Mouse (Mus musculus): Measurements from ENCODE around the gene Khdc1c. TPM values are rescaled to one million over a fixed set of nuclear protein-coding genes. Genes with fewer than 3 reads are reported as not detected.

Khdc1c gene
- total and polyA plus RNA-seq, 3 experiments: 0.10 TPM; not detected in 2

GRCm38 (mm10) chr1:21333222-21333973, 34.7 kb upstream of the Khdc1c start:
- Histone ChIP-seq H3K4me3 (ENCODE audit: control insufficient read depth in 1 of 2, insufficient read depth in 1 of 2, low read depth in 2 of 2, low read length in 2 of 2) (peak overlapping the region; percentile 44 to 57), H3K27ac (ENCODE audit: control insufficient read depth, low read depth, low read length) (peak overlapping the region; percentile 99), H3K27me3 (ENCODE audit: control insufficient read depth in 1 of 2, insufficient read depth in 2 of 2, low read length in 2 of 2) (no peaks in the 10 kb centered on the region), H3K4me1 (ENCODE audit: control insufficient read depth in 1 of 2, insufficient read depth in 2 of 2, low read length in 2 of 2) (peaks cover 32 to 48% of the 10 kb centered on the region in 2 experiments), H3K36me3 (ENCODE audit: control insufficient read depth in 1 of 2, insufficient read depth in 2 of 2, low read length in 2 of 2) (peaks cover 0 to 47% of the 10 kb centered on the region in 2 experiments; a peak in 2 of 4 replicates), H3K9ac (ENCODE audit: control insufficient read depth, low read depth, low read length, poor library complexity, severe bottlenecking) (peak overlapping the region; percentile 64), H3K9me3 (replicated peaks; ENCODE audit: insufficient read depth, low read length) (no peaks in the 10 kb centered on the region; the same call in 1 of the 2 replicates), H3K79me2 (ENCODE audit: control insufficient read depth, insufficient read depth, low read length, poor library complexity) (no peaks in the 10 kb centered on the region; the same call in 1 of the 2 replicates)
- TF ChIP-seq TCF12 (IDR thresholded peaks at IDR 0.05; ENCODE audit: low read depth, low read length) (peak; percentile 75), ETS1 (IDR thresholded peaks at IDR 0.05; ENCODE audit: low read depth, low read length) (peak; percentile 97), SIN3A (IDR thresholded peaks at IDR 0.05; ENCODE audit: low read length) (peak; percentile 82), BHLHE40 (IDR thresholded peaks at IDR 0.05; ENCODE audit: borderline replicate concordance, low read depth, low read length) (no peak), MXI1 (IDR thresholded peaks at IDR 0.05; ENCODE audit: low read depth, low read length) (0 out of 2 replicates have a peak, but pooled peaks have one; percentile 7), TAL1 (IDR thresholded peaks at IDR 0.05; ENCODE audit: low read length) (peak; percentile 56), EP300 (IDR thresholded peaks at IDR 0.05; ENCODE audit: low read depth in 1 of 2, low read length in 2 of 2) (peak; percentile 82 to 93), GATA1 (IDR thresholded peaks at IDR 0.05; ENCODE audit: low read depth, low read length) (peak; percentile 89), CHD1 (IDR thresholded peaks at IDR 0.05; ENCODE audit: low read depth, low read length) (0 out of 2 replicates have a peak, but pooled peaks have one; percentile 7), MYB (IDR thresholded peaks at IDR 0.05; ENCODE audit: low read depth, low read length) (peak; percentile 67), USF1 (IDR thresholded peaks at IDR 0.05; ENCODE audit: low read depth, low read length) (no peak), POLR2A (IDR thresholded peaks at IDR 0.05; ENCODE audit: control insufficient read depth in 1 of 2, insufficient read depth in 1 of 2, low read depth in 1 of 2, low read length in 2 of 2, poor library complexity in 1 of 2) (peak; percentile 36 to 58; a peak in 2 of 4 replicates), JUND (IDR thresholded peaks at IDR 0.05; ENCODE audit: low read depth, low read length) (peak; percentile 54; the same call in 1 of the 2 replicates), GABPA (IDR thresholded peaks at IDR 0.05; ENCODE audit: low read depth, low read length) (no peak)
- peak; percentile 95 for DNase-seq (ENCODE audit: low read depth, low spot score)

- Histone ChIP-seq H3K36me3 (ENCODE audit: control insufficient read depth in 1 of 2, insufficient read depth in 2 of 2, low read length in 2 of 2) (peaks cover 0 to 30% of the 10 kb centered on the region in 2 experiments; a peak in 2 of 4 replicates), H3K9me3 (replicated peaks; ENCODE audit: insufficient read depth, low read length) (no peaks in the 10 kb centered on the region; the same call in 1 of the 2 replicates), H3K4me3 (ENCODE audit: control insufficient read depth in 1 of 2, insufficient read depth in 1 of 2, low read depth in 2 of 2, low read length in 2 of 2) (no peak overlapping the region), H3K27ac (ENCODE audit: control insufficient read depth, low read depth, low read length) (peak overlapping the region; percentile 99), H3K79me2 (ENCODE audit: control insufficient read depth, insufficient read depth, low read length, poor library complexity) (no peaks in the 10 kb centered on the region; the same call in 1 of the 2 replicates), H3K27me3 (ENCODE audit: control insufficient read depth in 1 of 2, insufficient read depth in 2 of 2, low read length in 2 of 2) (no peaks in the 10 kb centered on the region), H3K9ac (ENCODE audit: control insufficient read depth, low read depth, low read length, poor library complexity, severe bottlenecking) (peak overlapping the region; percentile 64), H3K4me1 (ENCODE audit: control insufficient read depth in 1 of 2, insufficient read depth in 2 of 2, low read length in 2 of 2) (peaks cover 20 to 27% of the 10 kb centered on the region in 2 experiments)
- peak; percentile 90 for DNase-seq (ENCODE audit: low read depth, low spot score)
- TF ChIP-seq GATA1 (IDR thresholded peaks at IDR 0.05; ENCODE audit: low read depth, low read length): peak; percentile 80
- TF ChIP-seq TCF12 (IDR thresholded peaks at IDR 0.05; ENCODE audit: low read depth, low read length): peak; percentile 51; the same call in 1 of the 2 replicates
- peak; percentile 76; the same call in 1 of the 2 replicates for TF ChIP-seq MYC (IDR thresholded peaks at IDR 0.05; ENCODE audit: low read depth, low read length)
- peak; percentile 56 for TF ChIP-seq HCFC1 (IDR thresholded peaks at IDR 0.05; ENCODE audit: low read depth, low read length)
- TF ChIP-seq EP300 (IDR thresholded peaks at IDR 0.05; ENCODE audit: low read depth in 1 of 2, low read length in 2 of 2): peak; percentile 83 to 94; a peak in 3 of 4 replicates
- TF ChIP-seq RCOR1 (IDR thresholded peaks at IDR 0.05; ENCODE audit: low read depth, low read length): peak; percentile 63; the same call in 1 of the 2 replicates
- TF ChIP-seq KAT2A (conservative IDR thresholded peaks at IDR 0.05; ENCODE audit: low read depth, low read length): no peak
- TF ChIP-seq USF2 (IDR thresholded peaks at IDR 0.05; ENCODE audit: borderline replicate concordance in 1 of 2, insufficient read depth in 1 of 2, low read depth in 1 of 2, low read length in 2 of 2): no peak
- TF ChIP-seq ZNF384 (IDR thresholded peaks at IDR 0.05; ENCODE audit: low read depth, low read length): peak; percentile 29; the same call in 1 of the 2 replicates
- TF ChIP-seq TBP (IDR thresholded peaks at IDR 0.05; ENCODE audit: low read depth, low read length): peak; percentile 59
- no peak for TF ChIP-seq ZKSCAN1 (IDR thresholded peaks at IDR 0.05; ENCODE audit: low read depth, low read length)
- TF ChIP-seq POLR2AphosphoS5 (IDR thresholded peaks at IDR 0.05; ENCODE audit: borderline replicate concordance, low read depth, low read length): no peak
- 0 out of 2 replicates have a peak, but pooled peaks have one; percentile 8 for TF ChIP-seq TAL1 (IDR thresholded peaks at IDR 0.05; ENCODE audit: low read length)
- peak; percentile 83 for TF ChIP-seq SIN3A (IDR thresholded peaks at IDR 0.05; ENCODE audit: low read length)
- TF ChIP-seq ETS1 (IDR thresholded peaks at IDR 0.05; ENCODE audit: low read depth, low read length): peak; percentile 85
- 0 out of 2 replicates have a peak, but pooled peaks have one; percentile 41 for TF ChIP-seq JUND (IDR thresholded peaks at IDR 0.05; ENCODE audit: low read depth, low read length)
Measured at GRCm38 (mm10) chr1:21335836-21336235, 32.3 kb upstream of the Khdc1c start.
